Mouse (Mus musculus) olfactory bulb, adult 2 months (tissue): ENCODE measurements around the gene Pdxdc1.

Experiments
- CTCF ChIP-seq: fragments of 200-500 bp; IDR thresholded peaks from 2 replicates; pipeline ENCODE4 v1.5.1; 2012; ENCODE audit warnings: low read depth, mild to moderate bottlenecking, low read length, moderate library complexity; ENCODE audit not compliant: insufficient read depth
- POLR2A ChIP-seq: fragments of 200-500 bp; IDR thresholded peaks from 2 replicates; pipeline ENCODE4 v1.6.1; 2012; ENCODE audit warnings: mild to moderate bottlenecking, low read depth, low read length, moderate library complexity; ENCODE audit not compliant: insufficient read depth

GRCm38 (mm10) chr16:13796746-13797175 is 106.2 kb downstream of the Pdxdc1 start:
- TF ChIP-seq CTCF (no peak), POLR2A (no peak)
